ENCODE assay signal across 30 mouse cellular contexts in the genomic region with DNA sequence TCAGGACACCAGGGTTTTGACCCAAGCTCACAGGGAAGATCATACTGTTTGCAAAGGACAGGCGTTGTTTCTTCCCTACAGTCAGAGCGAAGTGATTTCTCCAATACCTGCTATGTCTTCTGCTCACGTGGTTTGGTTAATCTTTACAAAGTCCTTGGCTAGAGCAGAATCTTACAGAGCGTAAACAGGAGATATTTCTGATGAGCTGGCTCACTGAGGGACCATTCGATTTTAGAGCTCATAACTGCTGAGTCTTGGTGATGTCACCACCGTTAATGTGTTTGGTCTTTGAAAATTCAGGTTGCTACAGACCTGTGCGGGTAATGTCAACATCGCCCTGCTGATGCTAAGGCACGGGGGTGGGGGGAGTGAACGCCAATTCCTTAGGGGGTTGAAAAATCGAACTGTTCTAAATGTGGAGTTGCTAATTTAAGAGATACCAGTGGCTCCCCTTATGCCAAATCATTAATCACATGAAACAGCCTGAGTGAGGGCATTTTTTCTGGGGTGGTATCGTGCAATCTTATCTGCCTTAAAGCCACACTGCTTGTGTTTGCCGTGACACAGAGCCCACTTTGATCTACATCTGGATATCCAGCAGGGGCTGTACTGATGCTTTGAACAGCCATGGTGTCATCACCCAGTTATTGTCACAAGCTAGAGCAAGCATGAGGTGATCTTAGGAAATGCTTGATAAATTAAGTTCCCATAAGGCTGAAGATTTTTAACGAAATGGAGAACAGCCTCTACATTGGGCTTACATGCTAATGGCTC. TPM values are rescaled to one million over a fixed set of nuclear protein-coding genes. Genes with fewer than 3 reads are reported as not detected.
DNase-seq lines count a peak whose midpoint lies in the region; ATAC-seq and TF ChIP-seq lines count a peak whose summit lies in the region.
"Had no signal": no experiment of that assay in that cellular context is flagged by ENCODE, and none has a peak within 500 bp of the region (broad histone marks: within the 10 kb centered on the region; RNA-seq: fewer than 3 reads in every experiment).

No protein-coding gene starts in this region.

- H3K36me3 ChIP-seq in kidney, embryonic 15.5 days, result peaks cover 35% of the 10 kb centered on the region; the same call in 1 of the 2 replicates
- H3K36me3 ChIP-seq in intestine, embryonic 15.5 days, result no peaks in the 10 kb centered on the region
- H3K36me3 ChIP-seq in liver, postnatal 0 days (replicated peaks; ENCODE audit: insufficient read depth, low read length), result peaks cover 30% of the 10 kb centered on the region
- H3K36me3 ChIP-seq: forebrain, embryonic 15.5 days; hindbrain, embryonic 15.5 days; midbrain, embryonic 13.5 days had no signal

- TF ChIP-seq CTCF in liver, postnatal 0 days (IDR thresholded peaks at IDR 0.05; ENCODE audit: low read depth), result no peak

- ATAC-seq in kidney, embryonic 15.5 days (replicated peaks; ENCODE audit: low FRiP score), result no peak
- peak; percentile 47 for ATAC-seq in intestine, embryonic 15.5 days
- peak; percentile 82 for ATAC-seq in liver, postnatal 0 days
- ATAC-seq: CD4-positive, CD25-positive, alpha-beta regulatory T cell, adult 4 months; forebrain, embryonic 15.5 days; lung, postnatal 0 days; midbrain, embryonic 13.5 days had no signal

- no peak overlapping the region for H3K4me3 ChIP-seq in kidney, embryonic 15.5 days (replicated peaks)
- no peak overlapping the region for H3K4me3 ChIP-seq in intestine, embryonic 15.5 days (replicated peaks)
- H3K4me3 ChIP-seq in liver, postnatal 0 days (ENCODE audit: low read depth, low read length), result no peak overlapping the region
- H3K4me3 ChIP-seq: embryonic facial prominence, embryonic 13.5 days; forebrain, embryonic 10.5 days; forebrain, embryonic 15.5 days; hindbrain, embryonic 10.5 days; hindbrain, embryonic 15.5 days; layer of hippocampus, adult 2 months; left cerebral cortex, adult 2 months; limb, embryonic 13.5 days; megakaryocyte, embryonic 14.5 days; midbrain, embryonic 13.5 days had no signal

- H3K9ac ChIP-seq in kidney, embryonic 15.5 days, result no peak overlapping the region
- no peak overlapping the region for H3K9ac ChIP-seq in intestine, embryonic 15.5 days
- no peak overlapping the region for H3K9ac ChIP-seq in liver, postnatal 0 days (replicated peaks)
- H3K9ac ChIP-seq: embryonic facial prominence, embryonic 13.5 days; forebrain, embryonic 15.5 days; hindbrain, embryonic 15.5 days; limb, embryonic 13.5 days; midbrain, embryonic 13.5 days had no signal

- DNase-seq in kidney, adult 11 months, result peak; percentile 34
- DNase-seq in kidney, postnatal 36 days, result peak; percentile 20 to 76
- no peak for DNase-seq in kidney, postnatal 4 days
- no peak for DNase-seq in liver, postnatal 0 days
- DNase-seq in adrenal gland, adult 18-20 months (ENCODE audit: low spot score in 2 of 2), result no peak
- DNase-seq: adrenal gland, postnatal 36 days; cerebellum, adult 18-20 months; cerebellum, postnatal 10 days; heart, postnatal 14 days; lung, adult 18-20 months; lung, postnatal 4 days; thymus, adult 2 months; thymus, postnatal 36 days had no signal

- 83% methylated on average over 14 of the region's 14 CpGs for WGBS in kidney, embryonic 15.5 days
- 64% methylated on average over 14 of the region's 14 CpGs for WGBS in intestine, embryonic 15.5 days
- 57% methylated on average over 14 of the region's 14 CpGs for WGBS in liver, postnatal 0 days (ENCODE audit: insufficient replicate concordance)

- no peaks in the 10 kb centered on the region for H3K9me3 ChIP-seq in kidney, embryonic 15.5 days (replicated peaks)
- no peaks in the 10 kb centered on the region for H3K9me3 ChIP-seq in intestine, embryonic 15.5 days
- no peaks in the 10 kb centered on the region for H3K9me3 ChIP-seq in liver, postnatal 0 days (ENCODE audit: low read length)
- H3K9me3 ChIP-seq: embryonic facial prominence, embryonic 13.5 days; forebrain, embryonic 10.5 days; forebrain, embryonic 15.5 days; hindbrain, embryonic 10.5 days; hindbrain, embryonic 15.5 days; limb, embryonic 13.5 days; midbrain, embryonic 13.5 days had no signal

- H3K27me3 ChIP-seq in kidney, embryonic 15.5 days, result no peaks in the 10 kb centered on the region
- no peaks in the 10 kb centered on the region for H3K27me3 ChIP-seq in intestine, embryonic 15.5 days (replicated peaks)
- H3K27me3 ChIP-seq in liver, postnatal 0 days (ENCODE audit: insufficient read depth, low read length), result no peaks in the 10 kb centered on the region
- H3K27me3 ChIP-seq: embryonic facial prominence, embryonic 13.5 days; forebrain, embryonic 15.5 days; hindbrain, embryonic 15.5 days; limb, embryonic 13.5 days; megakaryocyte, embryonic 14.5 days; midbrain, embryonic 13.5 days had no signal

- no peaks in the 10 kb centered on the region for H3K4me1 ChIP-seq in kidney, embryonic 15.5 days
- no peaks in the 10 kb centered on the region for H3K4me1 ChIP-seq in intestine, embryonic 15.5 days (replicated peaks)
- no peaks in the 10 kb centered on the region; the same call in 1 of the 2 replicates for H3K4me1 ChIP-seq in liver, postnatal 0 days (ENCODE audit: insufficient read depth)
- H3K4me1 ChIP-seq: embryonic facial prominence, embryonic 13.5 days; forebrain, embryonic 10.5 days; forebrain, embryonic 15.5 days; hindbrain, embryonic 10.5 days; hindbrain, embryonic 15.5 days; limb, embryonic 13.5 days; megakaryocyte, embryonic 14.5 days; midbrain, embryonic 13.5 days had no signal

- H3K27ac ChIP-seq in kidney, embryonic 15.5 days, result no peak overlapping the region
- no peak overlapping the region for H3K27ac ChIP-seq in intestine, embryonic 15.5 days
- H3K27ac ChIP-seq in liver, postnatal 0 days (ENCODE audit: low read depth), result peak overlapping the region; percentile 64
- H3K27ac ChIP-seq: embryonic facial prominence, embryonic 13.5 days; forebrain, embryonic 10.5 days; forebrain, embryonic 15.5 days; hindbrain, embryonic 10.5 days; hindbrain, embryonic 15.5 days; kidney, postnatal 0 days; layer of hippocampus, adult 2 months; left cerebral cortex, adult 2 months; limb, embryonic 13.5 days; midbrain, embryonic 13.5 days had no signal

- H3K4me2 ChIP-seq in kidney, embryonic 15.5 days, result no peak overlapping the region
- no peak overlapping the region for H3K4me2 ChIP-seq in intestine, embryonic 15.5 days (replicated peaks)
- H3K4me2 ChIP-seq in liver, postnatal 0 days (ENCODE audit: low read depth, low read length), result no peak overlapping the region
- H3K4me2 ChIP-seq: embryonic facial prominence, embryonic 13.5 days; forebrain, embryonic 15.5 days; hindbrain, embryonic 15.5 days; limb, embryonic 13.5 days; midbrain, embryonic 13.5 days had no signal

- peak; percentile 51 for TF ChIP-seq EP300 in liver, postnatal 0 days (IDR thresholded peaks at IDR 0.05; ENCODE audit: low read depth)

RNA-seq across cellular contexts. Expression of gene Slc38a4, which starts 44.0 kb away (rescaled TPM):
- polyA plus RNA-seq in kidney, embryonic 15.5 days (2015; fragmentation: Nextera tagmentation; extraction: Ambion mirVana), result 72.7 and 76.0 TPM in 2 replicates
- 42.9 and 50.5 TPM in 2 replicates for polyA plus RNA-seq in intestine, embryonic 15.5 days (2015; fragmentation: Nextera tagmentation; extraction: Ambion mirVana)
- 295 and 302 TPM in 2 replicates for polyA plus RNA-seq in liver, postnatal 0 days (2015; fragmentation: Nextera tagmentation; extraction: Ambion mirVana)
- total RNA-seq in adrenal gland, adult 18-20 months (2021), result 1 to 10 TPM; 2.5 to 3.9 TPM
- total RNA-seq: common myeloid progenitor, adult 5-6 weeks; monocyte, adult 5-6 weeks had no signal
- polyA plus RNA-seq: CD4-positive, CD25-positive, alpha-beta regulatory T cell, adult 4 months had no signal

Comparison
In these comparisons a context has a peak if more than half of its experiments do, and no peak if none do; other contexts are left out.
1. DNase-seq: peak in kidney, adult 11 months (single experiment) and kidney, postnatal 36 days (2 of 2); none in kidney, postnatal 4 days (0 of 2), liver, postnatal 0 days (single experiment) and adrenal gland, adult 18-20 months (0 of 2).